Mouse (Mus musculus): ENCODE data around the gene Snd1. TPM values are rescaled to one million over a fixed set of nuclear protein-coding genes. Genes with fewer than 3 reads are reported as not detected.

The Snd1 gene
- total and polyA plus RNA-seq, 2 experiments from 2014 or later = 54.7 to 120 TPM

DNA sequence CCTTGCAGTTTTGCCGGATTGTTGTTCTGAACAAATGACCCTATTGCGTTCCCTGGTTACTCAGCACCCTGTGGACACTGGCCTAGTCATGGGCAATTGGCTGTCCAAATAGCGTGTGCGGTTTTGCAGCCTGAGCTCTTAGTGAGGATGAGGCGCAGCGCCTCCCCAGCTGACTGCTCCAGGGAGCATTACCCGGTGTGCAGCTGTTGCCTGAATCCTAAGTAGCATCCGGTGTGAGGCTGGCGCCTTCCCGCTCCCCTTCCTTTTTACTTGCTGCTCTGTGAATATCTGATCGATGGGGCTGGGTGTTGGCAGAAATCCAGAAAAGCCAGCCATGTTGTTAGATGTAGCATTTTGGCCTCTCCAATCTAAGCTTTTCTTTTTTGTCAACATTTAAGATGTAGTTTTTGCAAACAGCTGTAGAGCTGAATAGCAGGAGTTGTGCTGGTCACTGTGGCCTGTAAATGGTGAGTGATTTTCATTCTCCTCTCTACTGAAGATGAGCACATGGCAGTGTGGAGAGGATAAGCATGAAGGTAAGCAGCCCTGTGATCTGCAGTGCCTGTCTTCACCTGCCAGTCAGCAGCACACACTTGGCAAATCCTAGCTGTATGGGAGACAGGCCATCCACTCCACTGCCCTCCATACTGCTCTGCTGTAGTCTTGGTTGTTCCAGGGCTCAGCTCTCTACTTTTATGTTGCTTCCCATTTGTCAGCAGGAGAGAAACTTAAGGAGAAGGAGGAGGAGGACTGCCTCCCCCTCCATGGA lies 98.2 kb downstream of the Snd1 start:
- Histone ChIP-seq H3K4me2 (ENCODE audit: low read depth, low read length) (no peak overlapping the region), H3K36me3 (replicated peaks; ENCODE audit: control insufficient read depth, insufficient read depth, low read length) (no peaks in the 10 kb centered on the region), H3K4me1 (ENCODE audit: control insufficient read depth, insufficient read depth) (peaks cover 5% of the 10 kb centered on the region; the same call in 1 of the 2 replicates), H3K4me3 (ENCODE audit: low read depth, low read length) (no peak overlapping the region), H3K27me3 (ENCODE audit: control insufficient read depth, insufficient read depth, low read length) (no peaks in the 10 kb centered on the region), H3K9ac (replicated peaks; ENCODE audit: low read depth, low read length) (no peak overlapping the region), H3K9me3 (replicated peaks; ENCODE audit: control insufficient read depth, low read length) (no peaks in the 10 kb centered on the region), H3K27ac (ENCODE audit: low read depth) (no peak overlapping the region)
- ATAC-seq (ENCODE audit: insufficient read depth, low read depth) = no peak
- no peak for TF ChIP-seq CTCF (IDR thresholded peaks at IDR 0.05; ENCODE audit: low read depth)
- TF ChIP-seq EP300 (IDR thresholded peaks at IDR 0.05; ENCODE audit: low read depth) = no peak
- no peak for DNase-seq (ENCODE audit: low spot score)
- 52% methylated on average over 11 of the region's 11 CpGs for WGBS

DNA sequence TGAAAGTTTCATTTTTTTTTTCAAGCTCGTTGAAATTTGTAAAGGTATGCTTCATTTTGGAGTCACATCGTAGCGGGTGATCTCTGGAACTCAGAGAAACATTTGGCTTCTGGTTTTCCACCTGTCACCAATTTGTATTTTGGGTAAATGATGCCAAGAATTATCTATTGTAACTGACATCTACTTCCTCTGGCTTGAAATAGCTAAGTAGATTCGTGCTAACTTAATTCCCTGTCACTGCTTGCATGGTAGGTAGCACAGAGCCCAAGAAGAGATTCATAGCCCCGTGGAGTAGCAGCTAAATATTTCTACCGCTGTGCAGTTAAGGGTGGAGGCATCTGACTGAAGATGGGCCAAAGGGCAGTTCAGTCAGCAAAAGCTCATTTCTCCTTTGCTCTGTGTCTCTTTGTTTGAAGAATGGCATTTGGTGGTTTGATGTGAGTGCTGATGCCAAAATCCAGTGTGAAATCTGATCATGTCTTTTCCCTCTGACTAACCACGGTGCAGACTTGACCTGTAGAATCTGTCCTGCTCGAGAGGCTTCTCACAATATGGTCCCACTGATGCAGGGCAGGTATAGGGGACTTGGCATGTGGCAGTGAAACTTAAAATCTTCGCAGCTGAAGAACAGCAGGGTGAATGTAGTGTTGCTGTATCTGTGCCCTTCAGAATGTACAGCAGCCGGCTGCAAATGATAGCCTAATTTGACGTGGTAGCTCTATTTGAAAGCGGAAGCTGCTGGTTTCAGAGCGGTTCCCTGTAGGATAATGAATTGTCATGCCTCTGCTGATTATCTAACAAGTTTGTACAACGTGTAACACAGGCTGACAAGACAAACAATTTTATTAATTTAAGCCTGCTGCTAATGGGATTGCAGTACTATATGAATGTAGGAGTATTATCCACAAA lies 101.7 kb downstream of the Snd1 start:
- no peak overlapping the region; the same call in 1 of the 2 replicates for H3K27ac ChIP-seq (ENCODE audit: low read depth)
- 46% methylated on average over 14 of the region's 14 CpGs for WGBS
- peaks cover 5% of the 10 kb centered on the region; the same call in 1 of the 2 replicates for H3K4me1 ChIP-seq (ENCODE audit: control insufficient read depth, insufficient read depth)
- no peak overlapping the region for H3K9ac ChIP-seq (replicated peaks; ENCODE audit: low read depth, low read length)
- no peaks in the 10 kb centered on the region for H3K36me3 ChIP-seq (replicated peaks; ENCODE audit: control insufficient read depth, insufficient read depth, low read length)
- no peaks in the 10 kb centered on the region for H3K27me3 ChIP-seq (ENCODE audit: control insufficient read depth, insufficient read depth, low read length)
- ATAC-seq (ENCODE audit: insufficient read depth, low read depth) = no peak
- no peaks in the 10 kb centered on the region for H3K9me3 ChIP-seq (replicated peaks; ENCODE audit: control insufficient read depth, low read length)
- no peak overlapping the region for H3K4me3 ChIP-seq (ENCODE audit: low read depth, low read length)
- TF ChIP-seq CTCF (IDR thresholded peaks at IDR 0.05; ENCODE audit: low read depth) (no peak), EP300 (IDR thresholded peaks at IDR 0.05; ENCODE audit: low read depth) (no peak)
- no peak overlapping the region for H3K4me2 ChIP-seq (ENCODE audit: low read depth, low read length)
- DNase-seq (ENCODE audit: low spot score) = no peak

DNA sequence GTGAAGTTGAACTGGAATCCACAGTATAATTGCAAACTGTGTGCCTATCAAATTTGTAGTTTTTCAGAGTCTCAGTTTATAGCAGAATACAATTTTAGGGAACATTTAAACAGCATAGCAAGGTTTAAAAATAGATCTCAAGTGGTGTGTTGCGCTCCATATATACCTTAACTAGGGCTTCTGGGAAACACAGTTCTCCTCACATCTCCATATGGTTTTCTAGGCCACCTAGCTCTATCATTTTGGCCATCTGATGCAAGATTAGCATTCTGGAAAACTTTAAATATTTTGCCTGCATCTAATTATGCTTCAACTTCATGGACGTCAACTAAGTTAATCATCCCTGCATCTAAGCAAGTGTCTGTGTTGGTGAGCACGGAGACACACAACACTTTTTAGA lies 107.9 kb downstream of the Snd1 start:
- 96% methylated on average over 3 of the region's 3 CpGs for WGBS

DNA sequence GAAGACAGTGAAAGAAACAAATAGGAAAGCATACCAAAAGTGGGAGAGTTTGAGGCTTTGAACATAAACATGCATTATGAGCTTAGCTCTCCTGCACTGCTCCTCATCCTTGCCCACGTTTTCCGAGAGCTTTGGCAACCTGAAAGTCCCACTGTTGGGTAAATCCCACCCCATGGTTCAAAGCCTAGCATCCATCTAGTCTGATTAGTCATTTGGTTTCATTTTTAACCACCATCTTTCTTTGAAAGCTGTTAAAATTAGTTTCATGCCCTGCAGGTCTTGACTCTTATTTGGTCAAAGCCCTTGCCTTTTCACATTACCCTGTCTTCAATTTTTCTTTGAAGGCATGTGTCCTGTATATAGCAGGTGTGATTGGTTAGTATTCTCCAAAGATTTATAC lies 108.5 kb downstream of the Snd1 start:
- TF ChIP-seq CTCF (IDR thresholded peaks at IDR 0.05; ENCODE audit: low read depth) (no peak), EP300 (IDR thresholded peaks at IDR 0.05; ENCODE audit: low read depth) (no peak)
- ATAC-seq (ENCODE audit: insufficient read depth, low read depth) (no peak), DNase-seq (ENCODE audit: low spot score) (no peak)
- Histone ChIP-seq H3K4me1 (ENCODE audit: control insufficient read depth, insufficient read depth) (peaks cover 6% of the 10 kb centered on the region; the same call in 1 of the 2 replicates), H3K27ac (ENCODE audit: low read depth) (no peak overlapping the region), H3K36me3 (replicated peaks; ENCODE audit: control insufficient read depth, insufficient read depth, low read length) (no peaks in the 10 kb centered on the region), H3K9me3 (replicated peaks; ENCODE audit: control insufficient read depth, low read length) (no peaks in the 10 kb centered on the region), H3K27me3 (ENCODE audit: control insufficient read depth, insufficient read depth, low read length) (no peaks in the 10 kb centered on the region), H3K9ac (replicated peaks; ENCODE audit: low read depth, low read length) (no peak overlapping the region), H3K4me3 (ENCODE audit: low read depth, low read length) (no peak overlapping the region), H3K4me2 (ENCODE audit: low read depth, low read length) (no peak overlapping the region)
- WGBS = 98% methylated on average over 2 of the region's 2 CpGs

More for the DNA sequence above, 107.9 kb downstream of the Snd1 start:
- no peak overlapping the region for H3K4me2 ChIP-seq (ENCODE audit: low read depth, low read length)
- no peaks in the 10 kb centered on the region for H3K27me3 ChIP-seq (ENCODE audit: control insufficient read depth, insufficient read depth, low read length)
- ATAC-seq (ENCODE audit: insufficient read depth, low read depth) = no peak
- H3K36me3 ChIP-seq (replicated peaks; ENCODE audit: control insufficient read depth, insufficient read depth, low read length) = no peaks in the 10 kb centered on the region
- H3K9me3 ChIP-seq (replicated peaks; ENCODE audit: control insufficient read depth, low read length) = no peaks in the 10 kb centered on the region
- no peak for TF ChIP-seq EP300 (IDR thresholded peaks at IDR 0.05; ENCODE audit: low read depth)
- no peak for TF ChIP-seq CTCF (IDR thresholded peaks at IDR 0.05; ENCODE audit: low read depth)
- peaks cover under 1% of the 10 kb centered on the region; the same call in 1 of the 2 replicates for H3K4me1 ChIP-seq (ENCODE audit: control insufficient read depth, insufficient read depth)
- DNase-seq (ENCODE audit: low spot score) = no peak
- no peak overlapping the region for H3K9ac ChIP-seq (replicated peaks; ENCODE audit: low read depth, low read length)
- no peak overlapping the region for H3K27ac ChIP-seq (ENCODE audit: low read depth)
- no peak overlapping the region for H3K4me3 ChIP-seq (ENCODE audit: low read depth, low read length)

DNA sequence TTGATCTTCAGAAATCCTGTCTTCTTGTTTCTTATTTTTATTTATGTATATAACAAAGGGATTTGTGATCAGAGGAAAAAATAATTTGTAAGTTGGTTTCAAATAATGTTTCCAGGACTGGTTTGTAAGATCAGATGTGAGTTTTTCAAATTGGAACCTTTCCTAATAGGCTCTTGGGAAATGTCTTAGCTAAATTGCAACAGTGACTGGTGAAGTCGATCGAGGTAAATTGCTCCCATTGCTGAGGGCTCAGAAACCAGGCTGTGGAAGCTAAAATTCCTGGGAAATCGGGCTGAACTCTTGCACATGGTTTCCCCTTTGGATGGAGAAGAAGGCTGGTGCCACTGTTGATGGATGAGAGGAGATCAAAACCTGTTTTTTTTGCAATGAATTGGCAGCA lies 111.9 kb downstream of the Snd1 start:
- no peak overlapping the region for H3K27ac ChIP-seq (ENCODE audit: low read depth)
- 87% methylated on average over 3 of the region's 3 CpGs for WGBS
- H3K9me3 ChIP-seq (replicated peaks; ENCODE audit: control insufficient read depth, low read length) = no peaks in the 10 kb centered on the region
- H3K4me2 ChIP-seq (ENCODE audit: low read depth, low read length) = no peak overlapping the region
- no peak overlapping the region for H3K9ac ChIP-seq (replicated peaks; ENCODE audit: low read depth, low read length)
- no peaks in the 10 kb centered on the region for H3K27me3 ChIP-seq (ENCODE audit: control insufficient read depth, insufficient read depth, low read length)
- H3K4me1 ChIP-seq (ENCODE audit: control insufficient read depth, insufficient read depth) = peaks cover 11% of the 10 kb centered on the region; the same call in 1 of the 2 replicates
- H3K4me3 ChIP-seq (ENCODE audit: low read depth, low read length) = no peak overlapping the region
- no peak for DNase-seq (ENCODE audit: low spot score)
- no peaks in the 10 kb centered on the region for H3K36me3 ChIP-seq (replicated peaks; ENCODE audit: control insufficient read depth, insufficient read depth, low read length)
- no peak for ATAC-seq (ENCODE audit: insufficient read depth, low read depth)
- TF ChIP-seq EP300 (IDR thresholded peaks at IDR 0.05; ENCODE audit: low read depth) (no peak), CTCF (IDR thresholded peaks at IDR 0.05; ENCODE audit: low read depth) (no peak)
